ENCODE assay signal across 8 mouse cellular contexts in the genomic region with DNA sequence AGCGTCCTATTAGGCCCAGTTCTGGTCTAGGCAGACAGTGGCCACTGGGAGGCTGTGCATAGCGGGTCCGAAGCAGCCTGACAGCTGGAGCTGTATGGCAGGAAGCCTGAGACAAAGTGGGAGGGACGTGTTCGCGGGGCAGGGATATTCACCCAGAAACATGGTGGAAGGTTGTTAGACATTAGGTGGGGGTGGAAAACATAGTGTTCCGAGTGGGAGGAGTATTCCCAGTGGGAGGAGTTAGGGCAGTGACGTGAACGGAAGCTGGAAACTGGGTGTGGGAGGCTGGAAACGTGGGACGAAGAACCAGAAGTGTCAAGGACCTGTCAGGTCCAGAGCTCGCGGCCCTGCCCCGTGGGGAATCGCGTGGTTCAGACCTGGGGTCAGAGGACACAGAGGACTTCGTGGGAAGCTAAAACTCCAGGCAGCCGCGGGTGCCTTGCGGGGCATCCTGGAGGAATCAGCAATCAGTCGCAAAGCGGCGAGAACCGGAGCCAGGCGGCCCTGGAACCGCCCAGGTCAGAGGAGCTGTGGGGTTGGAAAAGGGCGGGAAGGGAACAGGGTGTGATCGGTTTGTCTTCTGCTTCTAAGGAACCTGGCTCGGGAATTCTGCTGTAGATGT. TPM values are rescaled to one million over a fixed set of nuclear protein-coding genes. Genes with fewer than 3 reads are reported as not detected.
DNase-seq lines count a peak whose midpoint lies in the region; ATAC-seq and TF ChIP-seq lines count a peak whose summit lies in the region.

A gene (plus strand): TSS at position 281 of the 622 bp plus-strand sequence.

- peak within 1 kb of the TSS; percentile 60 for H3K4me2 ChIP-seq in kidney, embryonic 14.5 days (replicated peaks; ENCODE audit: low read depth, low read length)
- peak within 1 kb of the TSS; percentile 62 for H3K4me2 ChIP-seq in limb, embryonic 14.5 days (replicated peaks; ENCODE audit: low read depth, low read length, severe bottlenecking)
- H3K4me2 ChIP-seq in midbrain, embryonic 16.5 days (ENCODE audit: low read length), result peak within 1 kb of the TSS; percentile 76

- peaks cover 59% of the 10 kb centered on the region for H3K79me2 ChIP-seq in C2C12 (ENCODE audit: control insufficient read depth, insufficient read depth)

- no peaks in the 10 kb centered on the region for H3K27me3 ChIP-seq in C2C12 (ENCODE audit: control insufficient read depth, insufficient read depth, insufficient read length)
- H3K27me3 ChIP-seq in kidney, embryonic 14.5 days (ENCODE audit: control insufficient read depth, insufficient read depth, low read length), result no peaks in the 10 kb centered on the region
- H3K27me3 ChIP-seq in limb, embryonic 14.5 days (ENCODE audit: control insufficient read depth, insufficient read depth, low read length), result no peaks in the 10 kb centered on the region
- no peaks in the 10 kb centered on the region for H3K27me3 ChIP-seq in midbrain, embryonic 16.5 days (ENCODE audit: control insufficient read depth, insufficient read depth, low read depth, low read length)

- no peak for TF ChIP-seq CTCF in C2C12 (IDR thresholded peaks at IDR 0.05; ENCODE audit: control insufficient read depth, insufficient read depth, insufficient read length)
- TF ChIP-seq CTCF in brain, embryonic 14.5 days (IDR thresholded peaks at IDR 0.05; ENCODE audit: borderline replicate concordance, extremely low read depth, insufficient read depth, insufficient read length), result peak; percentile 43; the same call in 1 of the 2 replicates

- DNase-seq in brain, embryonic 14.5 days (ENCODE audit: low read depth), result peak; percentile 95
- DNase-seq in heart, adult 9 months (ENCODE audit: low spot score in 2 of 2), result peak; percentile 88 to 89
- DNase-seq in limb, embryonic 14.5 days (ENCODE audit: low spot score), result peak; percentile 94
- DNase-seq in spleen, postnatal 10 days (ENCODE audit: low spot score in 2 of 2), result peak; percentile 62 to 79

- H3K79me3 ChIP-seq in C2C12 (ENCODE audit: low read depth), result peaks cover 31% of the 10 kb centered on the region

- peak within 1 kb of the TSS; percentile 61 for H3K9ac ChIP-seq in kidney, embryonic 14.5 days (ENCODE audit: low read depth, low read length)
- peak within 1 kb of the TSS; percentile 72 for H3K9ac ChIP-seq in limb, embryonic 14.5 days (ENCODE audit: low read depth, low read length, severe bottlenecking)
- peak within 1 kb of the TSS; percentile 87 for H3K9ac ChIP-seq in midbrain, embryonic 16.5 days (ENCODE audit: low read depth, low read length)

- H3K9me3 ChIP-seq in kidney, embryonic 14.5 days (ENCODE audit: control insufficient read depth, low read length), result no peaks in the 10 kb centered on the region
- no peaks in the 10 kb centered on the region for H3K9me3 ChIP-seq in limb, embryonic 14.5 days (ENCODE audit: control insufficient read depth, low read length)
- no peaks in the 10 kb centered on the region for H3K9me3 ChIP-seq in midbrain, embryonic 16.5 days (replicated peaks; ENCODE audit: control insufficient read depth, low read length, poor library complexity, severe bottlenecking)

- WGBS in kidney, embryonic 14.5 days, result 2% methylated on average over 29 of the region's 29 CpGs
- WGBS in limb, embryonic 14.5 days, result 3% methylated on average over 29 of the region's 29 CpGs
- 0% methylated on average over 29 of the region's 29 CpGs for WGBS in midbrain, embryonic 16.5 days

- ATAC-seq in erythroblast, adult 5-6 weeks (replicated peaks; ENCODE audit: low FRiP score, poor library complexity, severe bottlenecking), result peak; percentile 85
- peak; percentile 96 for ATAC-seq in kidney, embryonic 14.5 days (ENCODE audit: low FRiP score, low TSS enrichment)
- ATAC-seq in limb, embryonic 14.5 days (ENCODE audit: low FRiP score, low read depth), result peak; percentile 95
- peak; percentile 95 for ATAC-seq in midbrain, embryonic 16.5 days

- TF ChIP-seq POLR2A in brain, embryonic 14.5 days (IDR thresholded peaks at IDR 0.05; ENCODE audit: borderline replicate concordance, extremely low read depth, insufficient read depth, insufficient read length, poor library complexity, severe bottlenecking), result peak; percentile 26; the same call in 1 of the 2 replicates
- TF ChIP-seq POLR2A in limb, embryonic 14.5 days (IDR thresholded peaks at IDR 0.05; ENCODE audit: borderline replicate concordance, extremely low read depth, insufficient read depth, insufficient read length), result no peak

- peak within 1 kb of the TSS; percentile 45 for H3K4me3 ChIP-seq in C2C12 (ENCODE audit: insufficient read depth, poor library complexity, severe bottlenecking)
- peak within 1 kb of the TSS; percentile 62 for H3K4me3 ChIP-seq in kidney, embryonic 14.5 days (ENCODE audit: low read length)
- peak within 1 kb of the TSS; percentile 65 for H3K4me3 ChIP-seq in limb, embryonic 14.5 days (replicated peaks; ENCODE audit: low read length)
- peak within 1 kb of the TSS; percentile 83 for H3K4me3 ChIP-seq in midbrain, embryonic 16.5 days (ENCODE audit: low read depth, low read length)

- H3ac ChIP-seq in C2C12 (ENCODE audit: control insufficient read depth, insufficient read length, low read depth), result peak within 1 kb of the TSS; percentile 60

- H3K36me3 ChIP-seq in C2C12 (ENCODE audit: control insufficient read depth, insufficient read depth), result peaks cover 48% of the 10 kb centered on the region
- peaks cover 7% of the 10 kb centered on the region; the same call in 1 of the 2 replicates for H3K36me3 ChIP-seq in kidney, embryonic 14.5 days (ENCODE audit: control insufficient read depth, insufficient read depth, low read length)
- H3K36me3 ChIP-seq in limb, embryonic 14.5 days (ENCODE audit: control insufficient read depth, insufficient read depth, low read length), result 0 out of 2 replicates have a peak, but pooled peaks cover 3% of the 10 kb centered on the region
- no peaks in the 10 kb centered on the region for H3K36me3 ChIP-seq in midbrain, embryonic 16.5 days (ENCODE audit: control insufficient read depth, insufficient read depth, low read length)

- 0 out of 2 replicates have a peak, but pooled peaks cover 3% of the 10 kb centered on the region for H3K4me1 ChIP-seq in kidney, embryonic 14.5 days (ENCODE audit: control insufficient read depth, insufficient read depth, low read length)
- 0 out of 2 replicates have a peak, but pooled peaks cover 7% of the 10 kb centered on the region for H3K4me1 ChIP-seq in limb, embryonic 14.5 days (ENCODE audit: control insufficient read depth, insufficient read depth, low read length)
- peaks cover 14% of the 10 kb centered on the region for H3K4me1 ChIP-seq in midbrain, embryonic 16.5 days (ENCODE audit: control insufficient read depth, insufficient read depth, low read length)

- peak within 1 kb of the TSS; percentile 76 for H3K27ac ChIP-seq in kidney, embryonic 14.5 days (ENCODE audit: low read depth, low read length)
- peak within 1 kb of the TSS; percentile 88 for H3K27ac ChIP-seq in limb, embryonic 14.5 days (replicated peaks; ENCODE audit: low read depth, low read length)
- H3K27ac ChIP-seq in midbrain, embryonic 16.5 days (ENCODE audit: low read length), result peak within 1 kb of the TSS; percentile 94

TF ChIP-seq in C2C12, 6 proteins besides CTCF, POLR2A, EP300 and RAD21:
- TF ChIP-seq FOSL1 (IDR thresholded peaks at IDR 0.05; ENCODE audit: insufficient read depth, low read length, poor library complexity, severe bottlenecking) (no peak), MAX (IDR thresholded peaks at IDR 0.05) (no peak), MYOG (IDR thresholded peaks at IDR 0.05; ENCODE audit: control insufficient read depth, extremely low read depth, insufficient read length) (no peak), MYOD1 (IDR thresholded peaks at IDR 0.05; ENCODE audit: control insufficient read depth, insufficient read length, low read depth) (peak; percentile 18), USF1 (IDR thresholded peaks at IDR 0.05; ENCODE audit: low read depth) (no peak)

RNA-seq across cellular contexts. Expression of the gene that starts here (rescaled TPM):
- 2.3 TPM for polyA plus RNA-seq in C2C12 (2012; fragmentation: generic; extraction: Trizol)
- polyA plus RNA-seq in brain, embryonic 14.5 days (2012; rRNA removed), result 12.1 and 14.4 TPM in 2 replicates
- 2.5 and 3.3 TPM in 2 replicates for total RNA-seq in erythroblast, adult 5-6 weeks (2015; ENCODE audit: low replicate concordance)
- total RNA-seq in erythroblast, adult 5-6 weeks (2017; ENCODE audit: low replicate concordance), result 0.28 and 0.77 TPM in 2 replicates
- 22.8 and 24.3 TPM in 2 replicates for polyA plus RNA-seq in kidney, embryonic 14.5 days (2014; fragmentation: Nextera tagmentation; extraction: Ambion mirVana)
- polyA plus RNA-seq in limb, embryonic 14.5 days (2012; rRNA removed), result 10.2 and 16.6 TPM in 2 replicates
- 23.0 and 23.6 TPM in 2 replicates for polyA plus RNA-seq in limb, embryonic 14.5 days (2014; fragmentation: Nextera tagmentation; extraction: Ambion mirVana)
- 22.1 and 23.1 TPM in 2 replicates for polyA plus RNA-seq in midbrain, embryonic 16.5 days (2015; fragmentation: Nextera tagmentation; extraction: Ambion mirVana)

Comparison
In these comparisons a context has a peak if more than half of its experiments do, and no peak if none do; other contexts are left out.
1. Peak in every context shown above with its lines: DNase-seq, ATAC-seq, H3K4me3 ChIP-seq and H3K27ac ChIP-seq.